Mouse (Mus musculus) forebrain, embryonic 16.5 days (tissue): ENCODE data around the gene Gas2l3. TPM values are rescaled to one million over a fixed set of nuclear protein-coding genes. Genes with fewer than 3 reads are reported as not detected.

Experiments
- ATAC-seq: fragments of 200-750 bp; cut with Nextera tagmentation; 2 replicates; pipeline ENCODE4 v1.8.0; 2017; ENCODE audit warnings: mild to moderate bottlenecking, moderate library complexity
- H3K27ac ChIP-seq: fragments of 300-500 bp; sonication (generic); 2 replicates; pipeline ENCODE4 v1.5.1; 2014; ENCODE audit warnings: low read length, control low read depth
- H3K27me3 ChIP-seq: fragments of 300-500 bp; sonication (generic); replicated peaks from 2 replicates; pipeline ENCODE4 v1.6.1; 2014; ENCODE audit warnings: low read length; ENCODE audit not compliant: control insufficient read depth, insufficient read depth
- H3K36me3 ChIP-seq: fragments of 300-500 bp; sonication (generic); 2 replicates; pipeline ENCODE4 v1.6.1; 2014; ENCODE audit not compliant: control insufficient read depth, insufficient read depth
- H3K4me1 ChIP-seq: fragments of 300-500 bp; sonication (generic); replicated peaks from 2 replicates; pipeline ENCODE4 v1.6.1; 2014; ENCODE audit warnings: low read length; ENCODE audit not compliant: control insufficient read depth, insufficient read depth
- H3K4me2 ChIP-seq: fragments of 300-500 bp; sonication (generic); 2 replicates; pipeline ENCODE4 v1.6.1; 2014; ENCODE audit warnings: mild to moderate bottlenecking, low read length, control low read depth
- H3K4me3 ChIP-seq: fragments of 300-500 bp; sonication (generic); replicated peaks from 2 replicates; pipeline ENCODE4 v1.5.1; 2014; ENCODE audit warnings: mild to moderate bottlenecking, low read length, control low read depth
- H3K9ac ChIP-seq: fragments of 300-500 bp; sonication (generic); replicated peaks from 2 replicates; pipeline ENCODE4 v1.6.1; 2014; ENCODE audit warnings: low read depth, low read length, control low read depth
- H3K9me3 ChIP-seq: fragments of 300-500 bp; sonication (generic); 2 replicates; pipeline ENCODE4 v1.6.1; 2016; ENCODE audit warnings: low read length; ENCODE audit not compliant: control insufficient read depth
- WGBS: fragments of 180-500 bp; shearing (Covaris S2); extraction: QIAGEN DNeasy Blood & Tissue Kit; methylation state at CpG from one replicate; pipeline ENCODE4 v1.1.7; 2014; 5-methylcytosine and 5-hydroxymethylcytosine counted together
- polyA plus RNA-seq: library from polyadenylated mRNA; unstranded; fragments of >200 nt; fragmentation: Nextera tagmentation; extraction: Ambion mirVana; gene quantifications from 2 replicates; pipeline ENCODE4 v1.2.1, GENCODE M21; 2015

Gene Gas2l3
- polyA plus RNA-seq, 1 experiment from 2014 or later: 10.2 TPM

DNA sequence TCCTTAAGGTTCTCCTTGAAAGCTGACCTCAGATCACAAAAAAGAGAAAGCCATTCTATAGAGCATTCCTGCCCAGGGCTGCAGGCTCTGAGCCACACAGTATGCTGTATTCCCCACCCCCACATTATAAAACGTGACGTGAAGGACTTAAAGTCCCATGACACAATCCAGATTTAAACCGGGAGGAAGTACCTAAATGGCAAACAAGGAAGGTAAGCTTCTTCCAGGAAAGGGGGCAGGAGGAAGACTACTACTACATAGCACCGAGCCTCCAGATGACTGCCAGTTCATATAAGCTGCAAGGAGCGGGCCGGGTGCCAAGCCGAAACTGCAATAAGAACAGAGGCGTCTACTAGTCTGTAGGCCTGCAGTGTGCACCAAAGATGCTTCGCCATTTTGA, 7.8 kb downstream of the Gas2l3 start:
- peak overlapping the region; percentile 14; the same call in 1 of the 2 replicates for H3K4me2 ChIP-seq
- no peaks in the 10 kb centered on the region for H3K27me3 ChIP-seq
- ATAC-seq: peak; percentile 64
- H3K4me3 ChIP-seq: no peak overlapping the region
- WGBS: 20% methylated on average over 9 of the region's 9 CpGs
- no peak overlapping the region; the same call in 1 of the 2 replicates for H3K27ac ChIP-seq
- no peaks in the 10 kb centered on the region for H3K36me3 ChIP-seq
- H3K4me1 ChIP-seq: peaks cover 23% of the 10 kb centered on the region
- H3K9ac ChIP-seq: no peak overlapping the region
- H3K9me3 ChIP-seq: no peaks in the 10 kb centered on the region

DNA sequence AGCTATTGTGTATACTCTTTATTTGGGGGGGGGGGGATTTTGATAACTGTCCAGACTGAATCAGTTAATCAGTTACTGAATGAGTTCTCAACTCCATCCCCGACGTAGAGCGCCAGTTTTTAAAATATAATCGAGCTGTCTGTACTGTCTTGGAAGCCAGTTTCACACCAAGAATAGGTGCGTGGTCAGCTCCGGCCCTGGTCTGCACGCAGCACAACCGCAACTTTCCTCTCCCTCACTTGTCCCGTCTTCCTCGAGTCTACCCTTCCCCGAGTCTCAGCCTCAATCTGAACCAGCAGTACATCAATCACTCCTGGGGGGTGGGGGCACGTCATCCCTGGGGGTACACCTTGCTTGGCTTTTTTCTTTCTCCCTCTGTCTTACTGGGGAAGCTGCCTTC, 8.4 kb downstream of the Gas2l3 start:
- 29% methylated on average over 12 of the region's 12 CpGs for WGBS
- Histone ChIP-seq H3K4me3 (no peak overlapping the region; the same call in 1 of the 2 replicates), H3K27me3 (no peaks in the 10 kb centered on the region)

GRCm38 (mm10) chr10:89434509-89435210, 9.1 kb downstream of the Gas2l3 start:
- no peak overlapping the region for H3K9ac ChIP-seq
- no peak overlapping the region for H3K27ac ChIP-seq
- H3K27me3 ChIP-seq: no peaks in the 10 kb centered on the region
- no peaks in the 10 kb centered on the region for H3K9me3 ChIP-seq
- ATAC-seq: peak; percentile 60; the same call in 1 of the 2 replicates
- H3K36me3 ChIP-seq: no peaks in the 10 kb centered on the region
- H3K4me2 ChIP-seq: peak overlapping the region; percentile 42
- peaks cover 23% of the 10 kb centered on the region for H3K4me1 ChIP-seq
- peak overlapping the region; percentile 14; the same call in 1 of the 2 replicates for H3K4me3 ChIP-seq
- WGBS: 9% methylated on average over 17 of the region's 17 CpGs

More for the DNA sequence above, 8.4 kb downstream of the Gas2l3 start:
- Histone ChIP-seq H3K9ac (no peak overlapping the region), H3K36me3 (no peaks in the 10 kb centered on the region), H3K27ac (no peak overlapping the region), H3K4me2 (peak overlapping the region; percentile 42; the same call in 1 of the 2 replicates), H3K4me1 (peaks cover 23% of the 10 kb centered on the region), H3K9me3 (no peaks in the 10 kb centered on the region)
- 0 out of 2 replicates have a peak, but pooled peaks have one; percentile 9 for ATAC-seq

GRCm38 (mm10) chr10:89432743-89433142, 11.0 kb downstream of the Gas2l3 start:
- H3K4me3 ChIP-seq: no peak overlapping the region
- no peak for ATAC-seq
- H3K4me1 ChIP-seq: peaks cover 20% of the 10 kb centered on the region
- H3K36me3 ChIP-seq: no peaks in the 10 kb centered on the region
- 93% methylated on average over 13 of the region's 13 CpGs for WGBS
- H3K9me3 ChIP-seq: no peaks in the 10 kb centered on the region
- no peak overlapping the region for H3K27ac ChIP-seq
- H3K9ac ChIP-seq: no peak overlapping the region
- no peaks in the 10 kb centered on the region for H3K27me3 ChIP-seq
- no peak overlapping the region for H3K4me2 ChIP-seq

- Histone ChIP-seq H3K4me1 (peaks cover 13% of the 10 kb centered on the region), H3K27me3 (no peaks in the 10 kb centered on the region), H3K36me3 (no peaks in the 10 kb centered on the region), H3K9ac (no peak overlapping the region), H3K27ac (no peak overlapping the region), H3K4me2 (no peak overlapping the region), H3K9me3 (no peaks in the 10 kb centered on the region), H3K4me3 (no peak overlapping the region)
- 91% methylated on average over 7 of the region's 7 CpGs for WGBS
- no peak for ATAC-seq
Observed at GRCm38 (mm10) chr10:89430751-89431150, 13.0 kb downstream of the Gas2l3 start.

DNA sequence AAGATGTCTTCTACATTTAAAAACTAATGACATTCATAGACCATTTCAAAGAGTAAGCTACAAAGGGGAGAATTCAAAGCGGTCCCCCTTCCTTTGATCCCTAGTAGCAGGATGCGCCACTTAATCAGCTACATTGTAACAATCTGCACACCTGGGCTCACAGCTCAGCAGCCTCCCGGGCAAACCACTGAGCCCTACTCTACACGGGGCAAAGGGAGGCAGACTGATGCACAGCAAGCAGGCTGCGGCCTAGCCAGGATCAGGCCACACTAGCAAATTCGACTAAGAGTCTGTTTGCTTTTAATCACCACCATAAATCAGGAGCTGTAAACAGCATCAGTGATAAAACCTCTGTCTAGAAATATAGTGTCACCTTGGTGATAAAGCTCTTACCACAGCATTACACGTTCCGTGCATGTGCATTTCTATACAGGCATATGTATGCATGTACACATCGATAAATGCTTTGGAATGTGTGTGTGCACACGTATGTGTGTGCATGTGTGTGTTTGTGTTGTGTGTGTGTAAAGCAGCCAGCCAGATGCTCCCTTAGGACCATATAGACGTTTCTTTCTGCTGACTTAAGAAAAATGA, 18.9 kb downstream of the Gas2l3 start:
- Histone ChIP-seq H3K27ac (no peak overlapping the region), H3K9ac (no peak overlapping the region), H3K4me1 (no peaks in the 10 kb centered on the region), H3K4me3 (no peak overlapping the region), H3K36me3 (no peaks in the 10 kb centered on the region), H3K4me2 (no peak overlapping the region), H3K27me3 (no peaks in the 10 kb centered on the region), H3K9me3 (no peaks in the 10 kb centered on the region)
- no peak for ATAC-seq
- WGBS: 81% methylated on average over 11 of the region's 11 CpGs

GRCm38 (mm10) chr10:89424217-89424616, 19.6 kb downstream of the Gas2l3 start:
- H3K9ac ChIP-seq: no peak overlapping the region
- no peak overlapping the region for H3K4me3 ChIP-seq
- H3K27ac ChIP-seq: no peak overlapping the region
- H3K27me3 ChIP-seq: no peaks in the 10 kb centered on the region
- no peaks in the 10 kb centered on the region for H3K36me3 ChIP-seq
- H3K4me2 ChIP-seq: no peak overlapping the region
- no peak for ATAC-seq
- H3K9me3 ChIP-seq: no peaks in the 10 kb centered on the region
- H3K4me1 ChIP-seq: no peaks in the 10 kb centered on the region
- WGBS: 90% methylated on average over 9 of the region's 9 CpGs

- WGBS: 95% methylated on average over 9 of the region's 9 CpGs
- Histone ChIP-seq H3K36me3 (no peaks in the 10 kb centered on the region), H3K4me2 (no peak overlapping the region), H3K4me1 (no peaks in the 10 kb centered on the region), H3K27me3 (no peaks in the 10 kb centered on the region), H3K27ac (no peak overlapping the region), H3K9me3 (no peaks in the 10 kb centered on the region), H3K4me3 (no peak overlapping the region), H3K9ac (no peak overlapping the region)
- ATAC-seq: no peak
Observed at GRCm38 (mm10) chr10:89423164-89423778, 20.5 kb downstream of the Gas2l3 start.

DNA sequence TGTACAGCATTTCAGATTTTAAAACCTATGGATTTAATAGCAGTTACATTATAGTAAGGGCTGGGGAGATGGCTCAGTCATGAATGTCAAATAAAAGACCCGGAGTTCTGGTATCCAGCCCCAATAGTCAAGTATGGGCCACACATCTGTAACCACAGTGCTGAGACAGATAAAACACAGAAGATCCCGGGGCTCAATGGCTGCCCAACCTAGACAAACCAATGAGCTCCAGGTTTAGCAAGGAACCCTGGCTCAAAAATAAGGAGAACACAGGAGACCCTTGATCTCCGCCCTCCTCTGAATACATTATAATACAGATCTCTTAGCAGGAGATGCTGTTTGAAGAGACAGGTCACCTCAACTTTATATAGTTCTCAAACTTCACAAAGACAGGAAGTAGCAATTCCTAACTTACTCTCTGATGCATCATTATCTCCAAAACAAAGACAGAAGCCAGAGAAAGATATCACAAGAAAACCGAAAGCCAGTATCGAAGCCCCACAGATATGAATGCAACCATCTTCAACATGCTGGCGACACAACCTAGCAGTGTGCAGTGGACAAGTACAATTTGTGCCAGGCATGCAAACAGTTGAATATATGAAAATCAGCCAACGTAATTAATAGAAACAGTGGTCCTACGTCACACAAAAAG, 21.1 kb downstream of the Gas2l3 start:
- Histone ChIP-seq H3K36me3 (no peaks in the 10 kb centered on the region), H3K4me1 (no peaks in the 10 kb centered on the region)
- WGBS: 93% methylated on average over 8 of the region's 8 CpGs

More for the DNA sequence above, 21.1 kb downstream of the Gas2l3 start:
- no peak overlapping the region for H3K4me2 ChIP-seq
- no peak for ATAC-seq
- no peaks in the 10 kb centered on the region for H3K9me3 ChIP-seq
- H3K27ac ChIP-seq: no peak overlapping the region
- H3K4me3 ChIP-seq: no peak overlapping the region
- H3K27me3 ChIP-seq: no peaks in the 10 kb centered on the region
- no peak overlapping the region for H3K9ac ChIP-seq
